Mouse (Mus musculus) left cerebral cortex, postnatal 25 days (tissue): ENCODE measurements around the gene Sh3bp4. TPM values are rescaled to one million over a fixed set of nuclear protein-coding genes. Genes with fewer than 3 reads are reported as not detected.

Experiments used
- DNase-seq, 2 experiments: peaks; one replicate each; pipeline ENCODE4 v3.0.0; 2022; ENCODE audit warnings: low spot score in 2 of 2, mixed read lengths in 1 of 2
- intact Hi-C: fragments of 180-260 bp; cut with DNase I; formaldehyde crosslinking; loops from one replicate; pipeline ENCODE4 v1.15.1; 2025
- total RNA-seq, 2 experiments: library from RNA; stranded (reverse); gene quantifications; 2 replicates each; pipeline ENCODE4 v1.2.3; 2021

Sh3bp4 gene
- total RNA-seq, 2 experiments from 2014 or later: 19.5 to 20.6 TPM

- intact Hi-C loops: no loop called here
- peak in 1 of 2 experiments; percentile 67 for DNase-seq
These were observed 93.3 kb downstream of the Sh3bp4 start for GRCm38 (mm10) chr1:89163483-89163882.

- DNase-seq: peak; percentile 38 to 66
- intact Hi-C loops: no loop called here
These were observed 94.1 kb downstream of the Sh3bp4 start for GRCm38 (mm10) chr1:89164281-89164680.

DNA sequence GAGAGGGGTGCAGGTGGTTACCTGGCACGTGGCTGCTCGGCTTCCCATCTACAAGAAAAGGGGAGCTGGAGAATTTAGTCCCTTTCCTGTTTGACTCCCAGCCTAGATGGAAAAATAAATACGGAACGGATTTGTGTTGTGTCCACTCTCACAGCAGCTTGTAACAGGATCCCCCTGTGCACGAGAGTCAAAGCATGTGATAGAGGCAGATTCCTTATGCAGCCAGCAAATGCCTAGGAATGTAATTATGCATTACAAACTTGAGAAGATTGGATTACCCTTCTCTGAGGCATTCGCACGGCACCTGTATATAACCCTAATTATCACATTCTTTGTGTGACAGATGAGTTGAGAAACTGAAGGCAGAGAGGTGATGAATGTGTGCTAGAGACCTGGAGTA, 94.5 kb downstream of the Sh3bp4 start:
- intact Hi-C loops: no loop called here
- DNase-seq: no peak

GRCm38 (mm10) chr1:89166814-89167249, 96.6 kb downstream of the Sh3bp4 start:
- no peak for DNase-seq
- intact Hi-C loops: no loop called here

- DNase-seq: peak in 1 of 2 experiments; percentile 78
- intact Hi-C loops: no loop called here
These were observed 101.1 kb downstream of the Sh3bp4 start for GRCm38 (mm10) chr1:89171275-89171767.

DNA sequence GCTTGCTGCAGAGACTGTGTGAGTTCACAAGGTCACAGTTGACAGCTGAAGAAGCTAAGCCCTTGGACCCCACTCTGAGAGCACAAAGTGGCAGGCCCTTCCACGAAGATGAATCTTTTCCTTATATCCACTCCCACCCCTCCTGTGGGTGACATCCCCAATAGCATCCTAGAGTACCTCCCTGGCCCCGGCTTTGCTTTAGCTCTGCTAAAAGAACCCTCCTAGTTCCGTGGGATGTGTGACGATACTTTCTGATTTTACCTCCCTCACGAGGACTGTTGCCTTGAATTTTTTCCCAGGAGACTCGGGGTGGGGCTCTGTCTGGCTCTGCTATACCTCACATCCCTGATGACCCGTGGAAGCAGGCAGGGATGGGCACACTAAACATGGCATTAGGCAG, 104.4 kb downstream of the Sh3bp4 start:
- intact Hi-C loops: no loop called here

GRCm38 (mm10) chr1:89175355-89175754, 105.1 kb downstream of the Sh3bp4 start:
- DNase-seq: no peak
- intact Hi-C loops: no loop called here

More for the DNA sequence above, 104.4 kb downstream of the Sh3bp4 start:
- peak in 1 of 2 experiments; percentile 42 for DNase-seq

DNA sequence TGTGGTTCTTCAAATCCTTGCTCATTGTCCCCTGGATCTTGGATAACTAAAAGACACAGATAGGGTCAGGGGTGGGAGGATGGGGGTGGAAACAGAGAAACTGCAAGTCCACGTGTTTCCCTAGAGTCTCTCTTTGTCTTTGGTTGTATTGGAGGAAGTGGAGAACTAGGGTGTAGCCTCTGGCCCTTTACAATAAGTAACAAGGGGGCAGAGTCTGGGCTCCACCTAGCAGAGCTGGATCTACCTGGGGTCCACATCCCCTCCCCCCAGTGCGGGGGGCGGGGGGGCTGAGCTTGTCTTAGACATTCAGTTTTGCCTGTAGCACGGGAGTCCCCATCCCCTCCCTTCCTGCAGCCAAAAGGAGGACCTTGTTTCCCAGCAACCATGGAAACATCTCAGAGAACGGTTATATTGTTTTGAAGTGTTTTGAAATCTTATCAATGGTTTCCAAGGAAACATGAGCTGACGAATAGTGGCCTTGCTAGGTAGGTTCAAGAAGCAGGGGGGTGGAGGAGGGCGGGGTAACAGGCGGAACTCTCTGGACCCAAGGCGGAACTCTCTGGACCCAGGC, 113.1 kb downstream of the Sh3bp4 start:
- intact Hi-C loops: no loop called here
- no peak for DNase-seq

GRCm38 (mm10) chr1:89184111-89184785, 114.0 kb downstream of the Sh3bp4 start:
- intact Hi-C loops: no loop called here
- peak in 1 of 2 experiments; percentile 69 for DNase-seq

GRCm38 (mm10) chr1:89184839-89185238, 114.6 kb downstream of the Sh3bp4 start:
- DNase-seq: no peak
- intact Hi-C loops: no loop called here

- intact Hi-C loops: no loop called here
- DNase-seq: no peak
These were observed 117.2 kb downstream of the Sh3bp4 start for GRCm38 (mm10) chr1:89187441-89187840.

- intact Hi-C loops: no loop called here
- no peak for DNase-seq
These were observed 117.9 kb downstream of the Sh3bp4 start for GRCm38 (mm10) chr1:89188091-89188490.

DNA sequence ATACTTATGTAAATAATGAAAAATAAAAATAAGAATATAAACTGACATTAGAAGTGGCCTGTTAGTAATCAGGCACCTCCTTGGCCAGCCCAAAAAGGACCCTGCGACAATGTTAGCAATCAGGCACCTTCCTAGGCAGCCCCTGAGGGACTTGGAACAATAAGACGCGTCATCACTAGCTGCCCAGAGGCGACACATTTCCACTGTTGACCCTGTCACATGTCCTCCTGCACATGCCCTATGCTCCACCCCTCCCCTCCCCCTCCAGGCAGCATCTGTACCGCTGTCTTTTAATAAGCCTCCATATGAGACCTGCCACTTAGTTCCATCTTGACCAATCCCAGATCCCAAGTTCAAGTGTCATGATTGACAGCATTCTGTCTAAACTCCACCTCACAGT, 119.0 kb downstream of the Sh3bp4 start:
- no peak for DNase-seq
- intact Hi-C loops: no loop called here

GRCm38 (mm10) chr1:89190621-89191020, 120.4 kb downstream of the Sh3bp4 start:
- DNase-seq: no peak
- intact Hi-C loops: loop anchor here (5.0 to 10.0 kb wide), 4 partner anchors 118 to 768 kb away; partner anchors contain the start of gene Sh3bp4

- intact Hi-C loops: loop anchor here (5.0 to 10.0 kb wide), 4 partner anchors 119 to 769 kb away; partner anchors contain the start of gene Sh3bp4
- DNase-seq: peak in 1 of 2 experiments; percentile 45
These were observed 121.0 kb downstream of the Sh3bp4 start for GRCm38 (mm10) chr1:89191127-89191740.

- no peak for DNase-seq
These were observed 122.5 kb downstream of the Sh3bp4 start for GRCm38 (mm10) chr1:89192536-89193220.

DNA sequence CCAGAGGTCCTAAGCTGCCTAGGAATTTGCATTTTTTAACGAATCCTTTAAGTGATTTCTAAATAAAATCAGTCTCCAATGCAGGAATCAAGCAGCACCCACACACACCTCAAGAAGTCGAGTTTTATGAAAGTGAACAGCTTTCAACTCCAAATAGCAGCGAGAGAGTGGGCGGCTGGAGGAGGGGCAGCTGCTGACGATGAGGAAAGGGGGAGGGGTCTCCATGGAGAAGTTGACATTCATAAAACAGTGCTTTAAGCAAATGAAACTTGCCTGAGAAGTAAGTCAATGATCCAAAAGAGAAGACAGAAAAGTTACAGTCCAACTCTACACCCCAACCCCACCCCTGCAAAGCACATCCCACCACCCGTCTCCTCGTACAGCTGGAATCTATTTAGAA, 123.4 kb downstream of the Sh3bp4 start:
- intact Hi-C loops: loop anchor here (5.0 to 10.0 kb wide), 4 partner anchors 121 to 771 kb away; partner anchors contain the start of gene Sh3bp4
- DNase-seq: peak; percentile 58 to 70

More at GRCm38 (mm10) chr1:89192536-89193220, 122.5 kb downstream of the Sh3bp4 start:
- intact Hi-C loops: loop anchor here (5.0 to 10.0 kb wide), 4 partner anchors 120 to 770 kb away; partner anchors contain the start of gene Sh3bp4

GRCm38 (mm10) chr1:89195827-89196712, 125.9 kb downstream of the Sh3bp4 start:
- intact Hi-C loops: loop anchor here (2.0 to 10.0 kb wide), 3 partner anchors 231 to 451 kb away; no protein-coding TSS in a partner anchor
- peak; percentile 83 to 88 for DNase-seq
